Mouse (Mus musculus): ENCODE data around the gene Zfp874b. TPM values are rescaled to one million over a fixed set of nuclear protein-coding genes. Genes with fewer than 3 reads are reported as not detected.
A peak's percentile ranks its signal among the peaks of the same experiment; 100 is the strongest.
"Not testable (repeated sequence)": the region's sequence is repeated elsewhere in the genome, so short reads cannot be mapped to it uniquely, and the experiment has no call there.

Gene Zfp874b
- total RNA-seq (2021) = 10 to 100 TPM; 17.1 to 20.0 TPM
- long read RNA-seq, experiment 1, partial matches to known transcripts = 0 of 2 reads
- long read RNA-seq, experiment 1, other reads (novel, unspliced or antisense) = 2 of 2 reads
- long read RNA-seq, experiment 2 = 0 reads

GRCm38 (mm10) chr13:67483625-67484423 is at the start of gene Zfp874b:
TSS of gene Zfp874b (minus strand) at chr13:67484258.
- DNase-seq = peak; percentile 88 to 89

- no peak for DNase-seq
Observed at GRCm38 (mm10) chr13:67527049-67527730, 43.1 kb upstream of the Zfp874b start.

- peak; percentile 94 to 95 for DNase-seq
Observed at GRCm38 (mm10) chr13:67525753-67526410, 41.8 kb upstream of the Zfp874b start, which contains the start of the genes Gm26965 and Zfp87. TSS of gene Gm26965 (minus strand) at chr13:67526151. TSS of gene Zfp87 (minus strand) at chr13:67526177.

GRCm38 (mm10) chr13:67500908-67501307 is 16.9 kb upstream of the Zfp874b start:
- no peak for DNase-seq

- peak; percentile 82 to 87 for DNase-seq
Observed at GRCm38 (mm10) chr13:67500084-67500719, 16.1 kb upstream of the Zfp874b start, which contains the start of gene Zfp58. TSS of gene Zfp58 (minus strand) at chr13:67500555.

- DNase-seq = no peak
Observed at GRCm38 (mm10) chr13:67495631-67496030, 11.6 kb upstream of the Zfp874b start.

GRCm38 (mm10) chr13:67484424-67484811 is 360 bp upstream of the Zfp874b start:
- DNase-seq = no peak

- no peak for DNase-seq
Observed at GRCm38 (mm10) chr13:67481528-67481927, 2.5 kb downstream of the Zfp874b start.

- DNase-seq = no peak
Observed at GRCm38 (mm10) chr13:67469274-67469673, 14.8 kb downstream of the Zfp874b start.

GRCm38 (mm10) chr13:67463506-67464185 is 20.4 kb downstream of the Zfp874b start:
- not testable (repeated sequence) for DNase-seq

- DNase-seq = peak; percentile 2 to 20
Observed at GRCm38 (mm10) chr13:67452021-67452309, 32.1 kb downstream of the Zfp874b start.

- peak; percentile 93 for DNase-seq
Observed at GRCm38 (mm10) chr13:67451172-67452020, 32.7 kb downstream of the Zfp874b start, which contains the start of gene Zfp874a. TSS of gene Zfp874a (minus strand) at chr13:67451624.

- DNase-seq = not testable (repeated sequence)
Observed at GRCm38 (mm10) chr13:67437095-67437494, 47.0 kb downstream of the Zfp874b start.

- peak; percentile 75 to 80 for DNase-seq
Observed at GRCm38 (mm10) chr13:67428116-67428515, 55.9 kb downstream of the Zfp874b start.

GRCm38 (mm10) chr13:67425699-67426098 is 58.4 kb downstream of the Zfp874b start:
- DNase-seq = not testable (repeated sequence)

GRCm38 (mm10) chr13:67422532-67422931 is 61.5 kb downstream of the Zfp874b start:
- DNase-seq = not testable (repeated sequence)

Data from adrenal gland, postnatal 36 days (tissue).